Comparison of ENCODE assay signal across 8 mouse cellular contexts in the genomic region with DNA sequence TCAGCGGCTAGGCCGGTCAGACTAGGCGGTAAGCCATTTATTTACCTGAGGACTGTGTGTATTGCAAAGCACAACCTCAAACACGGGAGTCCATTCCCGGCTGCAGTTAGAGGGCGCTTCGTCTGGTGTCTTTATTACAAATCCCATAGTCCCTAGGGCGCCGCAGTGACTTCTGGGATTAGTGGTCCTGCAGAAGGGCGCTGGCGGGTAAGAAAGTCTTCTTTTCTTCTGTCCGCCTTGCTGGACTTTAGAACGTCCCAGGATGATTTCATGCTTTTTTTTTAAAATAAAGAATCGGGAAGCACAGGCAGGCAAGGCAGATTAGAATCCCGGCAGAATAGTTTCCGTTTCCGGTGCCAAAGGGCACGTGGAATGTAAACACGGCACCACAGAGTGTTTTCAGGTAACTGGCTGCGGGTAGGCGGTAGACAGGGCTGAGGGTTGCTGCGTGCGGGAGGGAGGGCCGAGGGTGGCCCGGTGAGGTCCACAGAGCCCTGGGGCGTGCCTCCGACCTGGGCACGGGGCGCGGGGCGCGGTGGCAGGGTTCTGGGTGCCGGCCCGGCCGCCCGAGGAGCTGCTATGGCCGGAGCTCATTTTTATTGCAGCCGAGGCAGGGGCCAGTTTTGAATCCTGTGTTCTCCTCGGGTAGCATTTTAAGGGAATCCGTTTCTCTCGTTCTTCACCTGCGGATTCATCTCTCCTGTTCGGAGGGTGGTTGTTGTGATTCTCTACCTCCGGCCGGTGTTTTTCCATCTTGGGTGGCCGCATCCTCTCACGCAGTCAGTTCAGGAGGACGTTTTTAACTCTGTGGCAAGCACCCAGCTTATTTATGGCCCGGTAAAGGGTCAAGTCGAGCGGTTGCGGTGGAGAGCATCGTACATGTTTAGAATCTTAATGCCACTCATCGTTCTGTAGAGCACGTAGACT. TPM values are rescaled to one million over a fixed set of nuclear protein-coding genes. Genes with fewer than 3 reads are reported as not detected.
DNase-seq lines count a peak whose midpoint lies in the region; ATAC-seq and TF ChIP-seq lines count a peak whose summit lies in the region.

Ttc33 (plus strand) TSS at position 160 of the 927 bp plus-strand sequence.

- peak within 1 kb of the TSS; percentile 62 for H3K4me2 ChIP-seq in hindbrain, embryonic 11.5 days (replicated peaks; ENCODE audit: low read depth, low read length)
- H3K4me2 ChIP-seq in lung, embryonic 16.5 days (ENCODE audit: low read depth, low read length), result peak within 1 kb of the TSS; percentile 56

- peak within 1 kb of the TSS; percentile 69; the same call in 1 of the 2 replicates for H3K27ac ChIP-seq in hindbrain, embryonic 11.5 days (ENCODE audit: low read depth, low read length)
- peak within 1 kb of the TSS; percentile 94 for H3K27ac ChIP-seq in lung, embryonic 16.5 days (ENCODE audit: low read length)
- peak within 1 kb of the TSS; percentile 48 for H3K27ac ChIP-seq in thymus, adult 2 months (ENCODE audit: control insufficient read depth, insufficient read depth, low read length)

- TF ChIP-seq POLR2A in thymus, adult 2 months (IDR thresholded peaks at IDR 0.05; ENCODE audit: control insufficient read depth, extremely low read depth, insufficient read depth, low read length, poor library complexity), result no peak

- H3K36me3 ChIP-seq in hindbrain, embryonic 11.5 days (ENCODE audit: control insufficient read depth, insufficient read depth, low read length), result no peaks in the 10 kb centered on the region
- peaks cover 4% of the 10 kb centered on the region; the same call in 1 of the 2 replicates for H3K36me3 ChIP-seq in lung, embryonic 16.5 days (ENCODE audit: control insufficient read depth, insufficient read depth, low read length)
- 0 out of 2 replicates have a peak, but pooled peaks cover 3% of the 10 kb centered on the region for H3K36me3 ChIP-seq in thymus, adult 2 months (ENCODE audit: control insufficient read depth, insufficient read depth, low read length)

- WGBS in hindbrain, embryonic 11.5 days, result under 1% methylated on average over 55 of the region's 55 CpGs
- WGBS in lung, embryonic 16.5 days, result under 1% methylated on average over 55 of the region's 55 CpGs
- whole genome bisulfite sequencing in thymus, adult 2 months, result under 1% methylated on average over 55 of the region's 55 CpGs

- H3K27me3 ChIP-seq in hindbrain, embryonic 11.5 days (ENCODE audit: control insufficient read depth, insufficient read depth, low read length), result no peaks in the 10 kb centered on the region
- no peaks in the 10 kb centered on the region for H3K27me3 ChIP-seq in lung, embryonic 16.5 days (ENCODE audit: control insufficient read depth, insufficient read depth, low read depth, low read length)
- H3K27me3 ChIP-seq in thymus, adult 2 months (ENCODE audit: control insufficient read depth, insufficient read depth, low read length), result no peaks in the 10 kb centered on the region

- H3K9ac ChIP-seq in hindbrain, embryonic 11.5 days (ENCODE audit: low read depth, low read length), result peak within 1 kb of the TSS; percentile 85
- H3K9ac ChIP-seq in lung, embryonic 16.5 days (ENCODE audit: low read length), result peak within 1 kb of the TSS; percentile 89

- TF ChIP-seq CTCF in thymus, adult 2 months (IDR thresholded peaks at IDR 0.05; ENCODE audit: borderline replicate concordance, control insufficient read depth, extremely low read depth, insufficient read depth, low read length, poor library complexity), result no peak

- ATAC-seq in hindbrain, embryonic 11.5 days (ENCODE audit: low FRiP score), result peak; percentile 90
- ATAC-seq in lung, embryonic 16.5 days (ENCODE audit: low read depth), result peak; percentile 90

- peak; percentile 84 for DNase-seq in NIH3T3 (ENCODE audit: low read depth)
- peak; percentile 84 for DNase-seq in cerebellum, adult 9-11 months
- peak; percentile 61 to 87 for DNase-seq in frontal cortex, adult 2 months (ENCODE audit: extremely low spot score in 1 of 2, low spot score in 1 of 2)
- DNase-seq in hindbrain, embryonic 11.5 days (ENCODE audit: low spot score), result peak; percentile 78
- peak; percentile 83 for DNase-seq in layer of hippocampus, adult 9-11 months
- DNase-seq in ovary, adult 18-20 months (ENCODE audit: low spot score), result peak; percentile 58
- DNase-seq in thymus, adult 2 months, result peak; percentile 74

- no peaks in the 10 kb centered on the region for H3K4me1 ChIP-seq in hindbrain, embryonic 11.5 days (replicated peaks; ENCODE audit: control insufficient read depth, insufficient read depth, low read length)
- H3K4me1 ChIP-seq in lung, embryonic 16.5 days (replicated peaks; ENCODE audit: control insufficient read depth, insufficient read depth, low read length), result peaks cover 13% of the 10 kb centered on the region
- peaks cover 7% of the 10 kb centered on the region for H3K4me1 ChIP-seq in thymus, adult 2 months (replicated peaks; ENCODE audit: control insufficient read depth, insufficient read depth, low read length)

- H3K4me3 ChIP-seq in hindbrain, embryonic 11.5 days (ENCODE audit: low read depth, low read length), result peak within 1 kb of the TSS; percentile 92
- H3K4me3 ChIP-seq in lung, embryonic 16.5 days (ENCODE audit: low read length), result peak within 1 kb of the TSS; percentile 90
- peak within 1 kb of the TSS; percentile 97 for H3K4me3 ChIP-seq in thymus, adult 2 months (ENCODE audit: control insufficient read depth, insufficient read depth, low read length)

- no peaks in the 10 kb centered on the region for H3K9me3 ChIP-seq in hindbrain, embryonic 11.5 days (ENCODE audit: control insufficient read depth, low read length)
- no peaks in the 10 kb centered on the region for H3K9me3 ChIP-seq in lung, embryonic 16.5 days (ENCODE audit: control insufficient read depth, low read length)

RNA-seq across cellular contexts. Expression of gene Ttc33, which starts in this region (rescaled TPM):
- 46.5 and 52.7 TPM in 2 replicates for polyA plus RNA-seq in frontal cortex, adult 2 months (2012; rRNA removed)
- polyA plus RNA-seq in hindbrain, embryonic 11.5 days (2014; fragmentation: Nextera tagmentation; extraction: Ambion mirVana), result 50.6 and 52.1 TPM in 2 replicates
- 38.8 and 44.3 TPM in 2 replicates for polyA plus RNA-seq in lung, embryonic 16.5 days (2015; fragmentation: Nextera tagmentation; extraction: Ambion mirVana)
- polyA plus RNA-seq in thymus, adult 2 months (2012; rRNA removed), result 3.8 and 4.9 TPM in 2 replicates

Comparison
In these comparisons a context has a peak if more than half of its experiments do, and no peak if none do; other contexts are left out.
1. Peak in every context shown above with its lines: DNase-seq, ATAC-seq, H3K4me3 ChIP-seq and H3K27ac ChIP-seq.